Mouse (Mus musculus) forebrain, embryonic 11.5 days (tissue): ENCODE data around the gene Rnf157. TPM values are rescaled to one million over a fixed set of nuclear protein-coding genes. Genes with fewer than 3 reads are reported as not detected.

Experiments
- ATAC-seq: fragments of 200-750 bp; cut with Nextera tagmentation; replicated peaks from 2 replicates; pipeline ENCODE4 v1.8.0; 2017; ENCODE audit warnings: moderate TSS enrichment; ENCODE audit not compliant: low FRiP score
- DNase-seq: peaks from one replicate; pipeline ENCODE4 v3.0.0-alpha.2; 2017; ENCODE audit warnings: low spot score
- H3K27ac ChIP-seq: fragments of 300-500 bp; sonication (generic); 2 replicates; pipeline ENCODE4 v1.5.1; 2014; ENCODE audit warnings: low read depth, low read length
- H3K27me3 ChIP-seq: fragments of 300-500 bp; sonication (generic); 2 replicates; pipeline ENCODE4 v1.6.1; 2014; ENCODE audit warnings: mild to moderate bottlenecking, low read length, mixed read lengths; ENCODE audit not compliant: control insufficient read depth, insufficient read depth
- H3K36me3 ChIP-seq: fragments of 300-500 bp; sonication (generic); 2 replicates; pipeline ENCODE4 v1.6.1; 2014; ENCODE audit warnings: mild to moderate bottlenecking, low read length, moderate library complexity, mixed read lengths; ENCODE audit not compliant: control insufficient read depth, insufficient read depth
- H3K4me1 ChIP-seq: fragments of 300-500 bp; sonication (generic); replicated peaks from 2 replicates; pipeline ENCODE4 v1.6.1; 2014; ENCODE audit warnings: low read length, mixed read lengths; ENCODE audit not compliant: control insufficient read depth, insufficient read depth
- H3K4me2 ChIP-seq: fragments of 300-500 bp; sonication (generic); 2 replicates; pipeline ENCODE4 v1.6.1; 2014; ENCODE audit warnings: low read depth, mild to moderate bottlenecking, low read length, moderate library complexity, mixed read lengths; ENCODE audit not compliant: severe bottlenecking
- H3K4me3 ChIP-seq: fragments of 300-500 bp; sonication (generic); 2 replicates; pipeline ENCODE4 v1.5.1; 2014; ENCODE audit warnings: low read depth, low read length
- H3K9ac ChIP-seq: fragments of 300-500 bp; sonication (generic); 2 replicates; pipeline ENCODE4 v1.6.1; 2014; ENCODE audit warnings: low read length
- H3K9me3 ChIP-seq: fragments of 300-500 bp; sonication (generic); 2 replicates; pipeline ENCODE4 v1.6.1; 2016; ENCODE audit warnings: low read length, mixed read lengths; ENCODE audit not compliant: control insufficient read depth
- WGBS: fragments of 180-500 bp; shearing (Covaris S2); extraction: QIAGEN DNeasy Blood & Tissue Kit; methylation state at CpG from one replicate; pipeline ENCODE4 v1.1.7; 2014; 5-methylcytosine and 5-hydroxymethylcytosine counted together
- polyA plus RNA-seq: library from polyadenylated mRNA; unstranded; fragments of >200 nt; fragmentation: Nextera tagmentation; extraction: Ambion mirVana; gene quantifications from 2 replicates; pipeline ENCODE4 v1.2.1, GENCODE M21; 2014

The Rnf157 gene
- polyA plus RNA-seq, 1 experiment from 2014 or later, result 25.0 TPM

DNA sequence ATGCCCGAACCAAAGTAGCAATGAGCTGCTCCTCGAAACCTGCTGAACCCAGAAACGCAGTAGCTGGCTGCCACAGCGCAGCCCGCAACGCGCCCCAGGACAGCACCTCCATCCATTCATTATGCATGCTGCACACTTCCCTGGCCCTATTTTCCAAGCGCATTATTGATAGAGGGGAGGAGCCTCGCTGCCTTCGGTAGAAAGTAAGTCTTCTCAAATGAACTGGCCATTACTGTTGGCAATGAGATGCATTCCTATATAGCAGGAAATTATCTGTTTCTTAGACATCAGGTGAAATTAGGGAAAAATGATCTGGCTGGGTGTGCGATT, 14.5 kb downstream of the Rnf157 start:
- Histone ChIP-seq H3K4me3 (no peak overlapping the region), H3K36me3 (no peaks in the 10 kb centered on the region), H3K4me1 (no peaks in the 10 kb centered on the region), H3K27ac (no peak overlapping the region), H3K4me2 (no peak overlapping the region), H3K27me3 (no peaks in the 10 kb centered on the region), H3K9ac (no peak overlapping the region), H3K9me3 (no peaks in the 10 kb centered on the region)
- no peak for DNase-seq
- WGBS, result 88% methylated on average over 11 of the region's 11 CpGs
- no peak for ATAC-seq

DNA sequence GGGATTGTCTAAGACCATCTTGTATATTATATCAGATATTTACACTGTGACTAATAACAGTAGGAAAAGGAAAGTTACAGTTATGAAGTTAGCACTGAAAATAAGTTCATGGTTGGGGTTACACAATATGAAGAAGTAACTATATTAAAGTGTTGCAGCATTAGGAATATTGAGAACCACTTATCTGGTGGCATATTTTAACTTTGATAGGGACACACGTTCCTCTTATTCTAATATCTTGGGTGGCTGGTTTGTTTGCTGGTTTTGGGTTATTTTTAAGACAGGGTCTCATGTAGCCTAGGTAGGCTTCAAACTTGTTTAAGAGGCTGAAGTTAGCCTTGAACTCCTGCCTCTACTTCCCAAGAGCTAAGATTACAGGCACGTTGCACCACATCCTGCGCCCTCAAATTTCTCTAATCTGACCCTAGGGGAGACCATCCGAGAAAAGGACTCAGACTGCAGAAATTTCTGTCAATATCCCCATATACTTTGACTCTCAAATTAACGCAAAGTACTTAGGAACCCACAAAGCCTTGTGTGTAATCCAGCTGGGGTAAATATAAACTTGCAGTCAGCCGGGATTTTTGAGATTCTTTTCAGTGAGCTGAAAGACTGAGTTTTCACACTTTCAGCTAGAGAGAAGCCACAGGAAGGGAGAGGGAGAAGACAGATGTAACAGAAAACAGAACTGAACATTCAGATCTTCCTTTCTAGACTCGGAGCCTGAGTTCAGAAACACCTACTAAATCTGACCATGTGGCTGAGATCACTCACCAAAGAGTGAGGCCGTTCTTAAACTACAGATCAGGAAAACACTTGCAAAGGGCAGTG, 15.1 kb downstream of the Rnf157 start:
- no peak for ATAC-seq
- WGBS, result 86% methylated on average over 8 of the region's 8 CpGs

DNA sequence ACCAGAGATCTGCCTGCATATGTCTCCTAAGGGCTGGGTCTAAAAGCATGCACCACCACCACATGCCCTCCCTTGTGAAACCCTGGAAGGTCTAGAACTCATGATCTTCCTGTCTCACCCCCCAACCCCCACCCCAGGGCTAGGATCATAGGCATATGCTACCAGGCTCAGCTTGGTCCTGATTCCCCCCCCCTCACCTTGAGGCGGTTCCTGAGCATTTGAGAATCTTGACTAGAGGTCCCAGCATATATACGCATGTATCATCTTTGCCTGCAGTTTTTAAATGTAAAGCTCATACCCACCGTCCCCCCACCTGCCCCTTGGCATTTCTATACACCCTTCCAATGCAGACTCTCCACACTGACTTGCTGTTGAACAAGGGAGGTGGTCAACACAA, 15.9 kb downstream of the Rnf157 start:
- H3K4me2 ChIP-seq, result no peak overlapping the region
- no peak overlapping the region for H3K4me3 ChIP-seq
- H3K9ac ChIP-seq, result no peak overlapping the region
- ATAC-seq (no peak), DNase-seq (no peak)
- 96% methylated on average over 3 of the region's 3 CpGs for WGBS
- H3K4me1 ChIP-seq, result no peaks in the 10 kb centered on the region
- H3K9me3 ChIP-seq, result no peaks in the 10 kb centered on the region
- H3K27ac ChIP-seq, result no peak overlapping the region
- H3K27me3 ChIP-seq, result no peaks in the 10 kb centered on the region
- H3K36me3 ChIP-seq, result no peaks in the 10 kb centered on the region

More for the DNA sequence above, 15.1 kb downstream of the Rnf157 start:
- no peak overlapping the region for H3K4me2 ChIP-seq
- H3K9me3 ChIP-seq, result no peaks in the 10 kb centered on the region
- H3K9ac ChIP-seq, result no peak overlapping the region
- no peak overlapping the region for H3K4me3 ChIP-seq
- no peaks in the 10 kb centered on the region for H3K4me1 ChIP-seq
- no peak overlapping the region for H3K27ac ChIP-seq
- H3K27me3 ChIP-seq, result no peaks in the 10 kb centered on the region
- H3K36me3 ChIP-seq, result no peaks in the 10 kb centered on the region
- DNase-seq, result no peak

DNA sequence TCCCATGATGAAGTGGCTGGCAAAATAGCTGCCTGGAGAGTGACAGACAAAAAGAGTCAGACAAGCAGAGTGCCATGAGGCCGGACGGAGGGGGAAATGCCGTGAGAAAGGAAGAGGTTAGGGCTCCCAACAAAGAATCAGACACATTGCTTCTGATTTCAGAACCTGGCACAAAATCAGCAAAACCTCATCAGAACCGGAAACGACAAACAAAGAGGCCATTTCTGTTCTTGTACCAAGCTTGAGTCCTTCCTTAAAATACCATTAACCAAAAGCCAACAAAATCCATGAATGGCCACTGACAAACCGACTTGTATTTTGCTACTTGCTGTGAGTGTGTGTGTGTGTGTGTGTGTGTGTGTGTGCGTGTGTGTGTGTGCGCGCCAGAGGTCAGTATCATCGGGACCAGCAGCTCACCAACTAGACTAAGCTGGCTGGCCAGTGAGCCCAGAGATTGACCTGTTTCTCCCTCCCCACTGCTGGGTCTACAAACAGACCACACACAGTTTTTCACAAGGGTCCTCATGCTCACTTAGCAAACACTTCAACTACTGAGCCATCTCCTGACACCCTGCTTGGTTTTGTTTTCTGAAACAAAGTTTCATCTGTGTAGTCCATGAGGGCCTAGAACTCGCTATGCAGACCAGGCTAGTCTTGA, 16.4 kb downstream of the Rnf157 start:
- Histone ChIP-seq H3K27me3 (no peaks in the 10 kb centered on the region), H3K9me3 (no peaks in the 10 kb centered on the region), H3K4me2 (no peak overlapping the region), H3K4me1 (no peaks in the 10 kb centered on the region), H3K4me3 (no peak overlapping the region), H3K27ac (no peak overlapping the region), H3K9ac (no peak overlapping the region), H3K36me3 (no peaks in the 10 kb centered on the region)
- DNase-seq (no peak), ATAC-seq (no peak)
- 96% methylated on average over 11 of the region's 11 CpGs for WGBS

DNA sequence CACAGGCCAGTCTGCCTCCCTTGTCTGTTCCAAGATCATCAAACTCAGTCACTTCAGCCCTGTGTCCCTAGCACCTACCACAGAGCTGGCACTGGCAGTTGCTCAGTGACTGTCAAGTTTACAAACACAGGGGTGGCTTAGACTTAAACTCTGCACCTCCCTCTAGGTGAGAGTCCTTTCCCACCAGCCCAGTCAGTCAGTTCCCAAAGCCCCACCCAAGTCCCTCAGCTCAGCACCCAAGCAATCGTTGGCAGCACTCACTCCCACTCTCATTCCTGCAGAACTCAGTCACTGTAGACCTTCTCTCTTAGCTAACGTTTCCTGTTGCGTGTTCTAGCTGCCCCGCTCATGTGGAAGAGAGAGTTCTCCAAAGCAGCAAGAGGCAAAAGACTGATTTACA, 18.1 kb downstream of the Rnf157 start:
- H3K4me2 ChIP-seq, result no peak overlapping the region
- DNase-seq (no peak), ATAC-seq (no peak)
- H3K27me3 ChIP-seq, result no peaks in the 10 kb centered on the region
- H3K9me3 ChIP-seq, result no peaks in the 10 kb centered on the region
- 91% methylated on average over 4 of the region's 4 CpGs for WGBS
- H3K36me3 ChIP-seq, result no peaks in the 10 kb centered on the region
- H3K9ac ChIP-seq, result no peak overlapping the region
- H3K4me3 ChIP-seq, result no peak overlapping the region
- H3K4me1 ChIP-seq, result no peaks in the 10 kb centered on the region
- no peak overlapping the region for H3K27ac ChIP-seq

DNA sequence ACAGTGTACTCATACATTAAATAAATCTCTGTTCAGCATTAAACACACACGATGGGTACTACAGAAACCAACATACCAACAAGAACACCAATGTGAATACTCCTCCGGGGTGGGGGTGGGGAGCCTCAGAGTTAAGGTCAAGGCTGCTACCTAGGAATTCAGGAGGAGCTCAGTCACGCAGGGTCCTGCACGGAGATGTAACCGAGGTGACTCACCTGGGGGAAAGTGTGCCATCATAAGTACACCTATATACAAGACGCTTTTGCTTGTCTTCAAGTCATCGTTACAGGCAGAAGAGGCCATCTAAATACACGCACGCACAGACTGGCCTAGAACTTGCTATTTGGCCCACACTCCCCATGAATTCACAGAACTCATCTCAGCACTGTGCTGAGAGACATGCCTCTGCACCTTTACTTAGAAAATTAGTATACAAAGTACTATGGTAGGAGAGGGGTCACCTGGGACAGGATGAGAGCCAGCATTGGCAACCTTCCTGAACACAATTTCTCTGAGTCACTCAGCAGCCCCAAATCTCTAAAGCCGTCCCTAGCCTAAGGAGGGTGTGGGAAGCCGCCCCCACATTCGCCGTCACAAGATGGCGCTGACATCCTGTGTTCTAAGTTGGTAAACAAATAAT, 23.9 kb downstream of the Rnf157 start:
- WGBS, result 66% methylated on average over 14 of the region's 14 CpGs
- Histone ChIP-seq H3K36me3 (no peaks in the 10 kb centered on the region), H3K9ac (no peak overlapping the region), H3K4me2 (no peak overlapping the region), H3K27me3 (no peaks in the 10 kb centered on the region), H3K27ac (no peak overlapping the region), H3K4me3 (no peak overlapping the region), H3K4me1 (peaks cover 8% of the 10 kb centered on the region; the same call in 1 of the 2 replicates), H3K9me3 (no peaks in the 10 kb centered on the region)
- DNase-seq (no peak), ATAC-seq (no peak)

DNA sequence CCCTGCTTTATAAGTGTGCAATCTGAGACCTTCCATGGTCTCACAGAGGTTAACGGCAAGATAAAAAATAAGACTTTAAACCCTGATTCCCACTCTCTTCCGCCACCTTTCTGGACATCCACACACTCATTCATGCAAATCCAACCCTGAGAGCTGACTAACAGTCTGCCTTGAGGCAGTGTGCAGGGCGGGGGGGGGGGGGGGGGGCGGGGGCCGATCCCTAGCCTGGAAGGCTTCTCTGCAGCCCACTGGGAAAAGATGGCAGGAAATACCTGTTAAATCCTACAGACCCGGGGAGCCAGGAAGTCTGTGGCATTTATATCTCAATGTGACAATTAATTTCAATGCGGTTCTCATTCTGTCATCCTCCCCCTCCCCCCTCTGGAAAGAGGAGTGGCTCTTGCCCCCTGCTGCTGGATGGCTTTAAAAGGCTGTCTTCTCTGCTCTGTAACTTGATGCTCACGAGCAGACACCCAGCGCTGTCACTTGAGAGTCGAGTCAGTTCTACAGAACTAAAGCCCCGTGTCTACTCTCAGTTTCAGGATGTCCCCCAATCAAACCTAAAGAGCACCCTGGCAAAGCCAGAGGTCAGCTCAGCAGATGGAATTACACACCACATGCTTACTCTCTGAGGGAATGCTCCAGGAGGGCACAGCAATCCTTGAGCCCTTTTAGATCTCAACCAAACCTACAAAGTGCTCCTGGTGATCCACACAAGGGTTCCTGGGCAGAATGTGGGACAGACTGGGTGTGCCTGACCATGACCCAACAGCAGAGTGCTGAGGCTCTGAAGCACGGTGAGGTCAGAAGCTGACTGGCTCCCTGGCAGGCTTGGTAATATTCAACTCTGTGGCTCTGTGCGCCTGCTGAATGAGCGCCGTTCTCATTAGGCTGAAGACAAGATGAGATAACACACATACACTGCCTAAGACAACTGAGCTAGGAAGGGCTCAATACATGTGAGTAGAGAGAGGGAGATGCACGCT, 25.5 kb downstream of the Rnf157 start:
- peak overlapping the region; percentile 18; the same call in 1 of the 2 replicates for H3K4me2 ChIP-seq
- 22% methylated on average over 15 of the region's 16 CpGs for WGBS
- DNase-seq (no peak), ATAC-seq (no peak)
- no peak overlapping the region for H3K4me3 ChIP-seq
- H3K9me3 ChIP-seq, result no peaks in the 10 kb centered on the region
- H3K9ac ChIP-seq, result peak overlapping the region; percentile 7; the same call in 1 of the 2 replicates
- no peaks in the 10 kb centered on the region for H3K27me3 ChIP-seq
- no peaks in the 10 kb centered on the region for H3K36me3 ChIP-seq
- peak overlapping the region; percentile 18; the same call in 1 of the 2 replicates for H3K27ac ChIP-seq
- H3K4me1 ChIP-seq, result peaks cover 8% of the 10 kb centered on the region; the same call in 1 of the 2 replicates

DNA sequence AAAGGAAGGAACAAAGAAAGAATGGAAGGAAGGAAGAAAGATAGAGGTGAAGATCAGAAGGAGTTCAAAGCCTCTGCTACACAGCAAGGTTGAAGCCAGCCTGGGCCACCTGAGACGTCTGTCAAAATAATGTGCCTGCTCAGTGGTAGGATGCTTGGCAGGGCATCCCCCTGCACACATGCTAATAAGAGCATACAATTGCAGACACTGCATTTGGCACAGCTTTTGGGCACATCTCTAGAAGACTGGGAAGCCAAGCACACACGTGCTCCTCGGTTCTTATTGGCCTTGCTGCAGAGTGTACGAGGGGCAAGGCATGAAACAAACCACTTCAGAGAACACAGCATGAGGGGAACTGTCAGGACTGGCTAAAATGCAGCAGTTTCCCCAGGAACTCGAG, 26.8 kb downstream of the Rnf157 start:
- no peaks in the 10 kb centered on the region for H3K36me3 ChIP-seq
- no peaks in the 10 kb centered on the region for H3K27me3 ChIP-seq
- no peak overlapping the region for H3K4me2 ChIP-seq
- no peak overlapping the region for H3K9ac ChIP-seq
- no peaks in the 10 kb centered on the region for H3K9me3 ChIP-seq
- no peak for DNase-seq
- H3K4me3 ChIP-seq, result no peak overlapping the region
- H3K27ac ChIP-seq, result no peak overlapping the region
- H3K4me1 ChIP-seq, result peaks cover 8% of the 10 kb centered on the region; the same call in 1 of the 2 replicates
- ATAC-seq, result no peak
- 59% methylated on average over 5 of the region's 5 CpGs for WGBS
